Mouse (Mus musculus): ENCODE data around the gene Slc16a5.

- TF ChIP-seq POLR2A (IDR thresholded peaks at IDR 0.05; ENCODE audit: control insufficient read depth in 1 of 2, insufficient read depth in 1 of 2, low read depth in 1 of 2, low read length in 2 of 2, poor library complexity in 1 of 2) (no peak), ZKSCAN1 (IDR thresholded peaks at IDR 0.05; ENCODE audit: low read depth, low read length) (no peak), ZC3H11A (IDR thresholded peaks at IDR 0.05; ENCODE audit: low read depth, low read length) (no peak), CTCF (IDR thresholded peaks at IDR 0.05 in 2 of 3, conservative IDR thresholded peaks at IDR 0.05 in 1 of 3; ENCODE audit: control insufficient read depth in 1 of 3, insufficient read depth in 1 of 3, low read depth in 2 of 3, low read length in 3 of 3, poor library complexity in 1 of 3, severe bottlenecking in 1 of 3) (no peak), CHD2 (IDR thresholded peaks at IDR 0.05; ENCODE audit: low read length) (no peak), NELFE (IDR thresholded peaks at IDR 0.05; ENCODE audit: low read depth, low read length) (no peak), E2F4 (IDR thresholded peaks at IDR 0.05; ENCODE audit: borderline replicate concordance, low read depth, low read length) (no peak), MAFK (IDR thresholded peaks at IDR 0.05; ENCODE audit: borderline replicate concordance, low read depth, low read length) (no peak), ETS1 (IDR thresholded peaks at IDR 0.05; ENCODE audit: low read depth, low read length) (no peak), JUND (IDR thresholded peaks at IDR 0.05; ENCODE audit: low read depth, low read length) (no peak), KAT2A (conservative IDR thresholded peaks at IDR 0.05; ENCODE audit: low read depth, low read length) (no peak), POLR2AphosphoS2 (IDR thresholded peaks at IDR 0.05; ENCODE audit: low read length) (no peak), USF1 (IDR thresholded peaks at IDR 0.05; ENCODE audit: low read depth, low read length) (no peak)
Observed at GRCm38 (mm10) chr11:115447321-115447885, 14.9 kb upstream of the Slc16a5 start.
